Mouse (Mus musculus) midbrain, embryonic 15.5 days (tissue): ENCODE results near the gene Syngap1. TPM values are rescaled to one million over a fixed set of nuclear protein-coding genes. Genes with fewer than 3 reads are reported as not detected.

ENCODE experiments used
- ATAC-seq: fragments of 200-750 bp; cut with Nextera tagmentation; replicated peaks from 2 replicates; pipeline ENCODE4 v1.8.0; 2017; ENCODE audit warnings: moderate TSS enrichment
- H3K27ac ChIP-seq: fragments of 300-500 bp; sonication (generic); 2 replicates; pipeline ENCODE4 v1.5.1; 2015; ENCODE audit warnings: mild to moderate bottlenecking, inconsistent platforms
- H3K27me3 ChIP-seq: fragments of 300-500 bp; sonication (generic); replicated peaks from 2 replicates; pipeline ENCODE4 v1.6.1; 2015; ENCODE audit warnings: inconsistent platforms
- H3K36me3 ChIP-seq: fragments of 300-500 bp; sonication (generic); replicated peaks from 2 replicates; pipeline ENCODE4 v1.6.1; 2015; ENCODE audit warnings: inconsistent platforms
- H3K4me1 ChIP-seq: fragments of 300-500 bp; sonication (generic); 2 replicates; pipeline ENCODE4 v1.6.1; 2015; ENCODE audit warnings: inconsistent platforms
- H3K4me2 ChIP-seq: fragments of 300-500 bp; sonication (generic); 2 replicates; pipeline ENCODE4 v1.6.1; 2015; ENCODE audit warnings: inconsistent platforms, mild to moderate bottlenecking, moderate library complexity
- H3K4me3 ChIP-seq: fragments of 300-500 bp; sonication (generic); 2 replicates; pipeline ENCODE4 v1.5.1; 2015; ENCODE audit warnings: mild to moderate bottlenecking, inconsistent platforms
- H3K9ac ChIP-seq: fragments of 300-500 bp; sonication (generic); 2 replicates; pipeline ENCODE4 v1.6.1; 2015; ENCODE audit warnings: mild to moderate bottlenecking, inconsistent platforms
- H3K9me3 ChIP-seq: fragments of 300-500 bp; sonication (generic); 2 replicates; pipeline ENCODE4 v1.6.1; 2016; ENCODE audit warnings: inconsistent platforms
- WGBS: fragments of 180-500 bp; shearing (Covaris S2); methylation state at CpG from one replicate; pipeline ENCODE4 v1.1.7; 2015; ENCODE audit warnings: mixed read lengths; 5-methylcytosine and 5-hydroxymethylcytosine counted together
- polyA plus RNA-seq: library from polyadenylated mRNA; unstranded; fragments of >200 nt; fragmentation: Nextera tagmentation; extraction: Ambion mirVana; gene quantifications from 2 replicates; pipeline ENCODE4 v1.2.1, GENCODE M21; 2015

Gene Syngap1
- polyA plus RNA-seq, 1 experiment from 2014 or later: 7.3 TPM

DNA sequence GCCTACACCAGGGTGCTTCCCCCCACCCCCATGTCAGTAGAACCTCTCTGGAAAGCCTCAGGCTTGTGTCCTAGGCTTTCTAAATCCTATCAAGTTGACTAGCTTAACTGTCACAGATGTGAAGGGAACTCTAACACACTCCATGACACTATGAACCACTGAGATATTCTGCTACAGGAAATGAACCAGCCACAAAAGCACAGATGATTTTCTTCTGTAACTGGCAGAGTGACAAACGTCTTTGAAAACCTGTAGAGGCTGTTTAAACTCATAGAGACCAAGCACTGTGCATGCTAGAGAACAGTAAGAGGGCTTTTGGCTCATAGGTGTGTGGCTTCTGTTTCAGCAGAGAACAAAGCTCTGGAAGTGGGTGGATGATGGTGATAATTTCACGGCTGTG, 40.0 kb downstream of the Syngap1 start:
- H3K9ac ChIP-seq: no peak overlapping the region
- peaks cover 8% of the 10 kb centered on the region for H3K4me1 ChIP-seq
- no peak overlapping the region for H3K4me3 ChIP-seq
- H3K27me3 ChIP-seq: no peaks in the 10 kb centered on the region
- no peak for ATAC-seq
- peaks cover 12% of the 10 kb centered on the region; the same call in 1 of the 2 replicates for H3K36me3 ChIP-seq
- no peaks in the 10 kb centered on the region for H3K9me3 ChIP-seq
- no peak overlapping the region for H3K27ac ChIP-seq
- 80% methylated on average over 2 of the region's 2 CpGs for whole genome bisulfite sequencing
- H3K4me2 ChIP-seq: no peak overlapping the region

DNA sequence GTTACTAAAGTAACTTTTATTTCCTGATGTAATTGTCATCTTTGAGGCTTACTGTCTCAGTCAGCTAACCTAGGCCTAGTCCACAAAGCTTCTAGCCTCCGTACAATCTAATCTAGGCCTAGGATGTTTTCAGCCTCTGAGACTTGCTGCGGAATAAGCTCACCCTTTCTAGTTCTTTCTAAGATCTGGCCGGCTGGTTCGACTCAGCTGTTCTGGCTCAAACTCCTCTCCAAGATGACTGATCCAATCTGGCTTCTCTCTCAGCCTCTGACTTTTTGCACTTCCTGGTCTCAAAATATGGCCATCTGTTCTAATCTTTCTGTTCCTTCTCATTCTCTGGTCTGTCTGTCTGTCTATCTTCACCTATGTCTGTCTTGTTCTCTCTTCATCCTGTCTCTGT, 42.3 kb downstream of the Syngap1 start:
- Histone ChIP-seq H3K9me3 (no peaks in the 10 kb centered on the region), H3K4me1 (no peaks in the 10 kb centered on the region), H3K27ac (no peak overlapping the region), H3K4me2 (no peak overlapping the region), H3K4me3 (no peak overlapping the region), H3K9ac (no peak overlapping the region), H3K27me3 (no peaks in the 10 kb centered on the region), H3K36me3 (peaks cover 2% of the 10 kb centered on the region; the same call in 1 of the 2 replicates)
- no peak for ATAC-seq
- WGBS: 94% methylated on average over 4 of the region's 4 CpGs

DNA sequence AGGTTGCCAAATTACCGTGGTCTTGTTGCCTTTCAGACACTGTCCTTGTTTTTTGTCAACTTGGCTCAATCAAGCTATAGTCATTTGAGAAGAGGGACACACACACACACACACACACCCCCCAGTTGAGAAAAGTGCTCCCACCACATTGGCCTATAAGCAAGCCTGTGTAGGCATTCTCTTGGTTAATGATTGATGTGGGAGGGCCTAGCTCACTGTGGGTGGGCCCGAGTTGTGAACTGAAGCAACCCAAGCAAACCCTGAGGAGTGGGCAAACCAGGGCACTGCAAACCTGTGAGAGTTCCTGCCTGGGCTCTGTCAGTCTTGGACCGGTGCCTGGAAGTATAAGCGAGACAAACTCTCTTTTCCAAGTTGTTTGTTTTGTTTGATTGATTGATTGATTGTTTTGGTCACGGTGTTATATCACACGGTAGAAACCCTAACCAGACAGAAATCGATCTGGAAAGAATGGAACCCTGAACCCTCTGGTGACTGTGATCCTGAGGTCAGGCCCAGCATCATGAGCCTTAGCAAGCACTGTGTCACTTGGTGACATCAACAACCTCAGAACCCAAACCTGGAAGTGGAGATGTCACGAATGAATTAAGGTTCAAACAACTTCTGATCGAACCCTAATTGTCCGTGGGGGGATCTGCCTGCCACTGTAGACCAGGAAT, 44.6 kb downstream of the Syngap1 start:
- no peak overlapping the region for H3K27ac ChIP-seq
- H3K9me3 ChIP-seq: no peaks in the 10 kb centered on the region
- no peaks in the 10 kb centered on the region for H3K36me3 ChIP-seq
- no peak for ATAC-seq
- no peak overlapping the region for H3K4me3 ChIP-seq
- no peaks in the 10 kb centered on the region for H3K4me1 ChIP-seq
- H3K27me3 ChIP-seq: no peaks in the 10 kb centered on the region
- no peak overlapping the region for H3K4me2 ChIP-seq
- H3K9ac ChIP-seq: no peak overlapping the region
- 89% methylated on average over 10 of the region's 10 CpGs for WGBS

DNA sequence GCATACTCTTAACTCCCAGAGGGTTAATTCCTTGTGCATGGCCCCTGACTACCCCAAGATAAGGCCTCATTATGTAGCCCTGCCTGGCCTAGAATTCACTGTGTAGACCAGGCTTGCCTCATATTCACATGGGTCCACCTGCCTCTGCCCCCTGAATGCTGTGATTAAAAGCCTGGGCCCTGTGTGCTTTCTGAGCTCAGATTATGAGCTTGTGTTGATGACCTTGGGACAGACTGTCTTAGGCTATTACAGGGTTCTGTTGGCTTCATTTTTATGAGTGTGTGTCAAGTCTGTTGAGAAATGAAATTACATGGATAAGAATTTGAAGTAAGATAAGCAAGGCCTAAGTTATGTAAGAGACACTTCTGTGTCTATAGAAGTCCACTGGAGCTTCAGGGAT, 49.5 kb downstream of the Syngap1 start:
- no peak for ATAC-seq
- Histone ChIP-seq H3K27ac (no peak overlapping the region), H3K36me3 (no peaks in the 10 kb centered on the region)

DNA sequence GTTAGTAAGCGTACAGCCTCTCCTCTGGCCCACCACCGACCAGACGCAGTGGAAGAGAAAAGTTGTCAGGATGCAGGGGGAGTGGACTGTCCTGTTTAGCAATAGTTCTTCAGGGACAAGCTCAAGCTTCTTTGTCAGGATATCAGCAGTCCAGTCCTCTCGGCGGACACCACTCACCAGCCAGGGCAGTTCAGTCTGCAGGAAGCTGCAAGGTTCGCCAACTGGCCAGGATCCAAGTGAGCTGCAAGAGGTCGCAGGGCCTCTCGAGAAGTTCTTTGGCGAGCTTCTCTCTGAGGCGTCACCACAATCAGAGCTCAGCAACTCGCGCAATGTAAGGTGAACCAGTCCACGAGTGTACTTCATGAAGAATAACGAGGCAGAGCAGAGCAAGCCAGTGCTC, 53.4 kb downstream of the Syngap1 start:
- H3K9me3 ChIP-seq: no peaks in the 10 kb centered on the region
- no peak overlapping the region for H3K4me2 ChIP-seq
- no peak overlapping the region for H3K9ac ChIP-seq
- H3K27me3 ChIP-seq: no peaks in the 10 kb centered on the region
- WGBS: 83% methylated on average over 14 of the region's 14 CpGs
- H3K36me3 ChIP-seq: no peaks in the 10 kb centered on the region
- H3K27ac ChIP-seq: no peak overlapping the region
- H3K4me1 ChIP-seq: no peaks in the 10 kb centered on the region
- no peak overlapping the region for H3K4me3 ChIP-seq
- ATAC-seq: no peak

More for the DNA sequence above, 49.5 kb downstream of the Syngap1 start:
- Histone ChIP-seq H3K4me3 (no peak overlapping the region), H3K27me3 (no peaks in the 10 kb centered on the region), H3K9ac (no peak overlapping the region), H3K9me3 (no peaks in the 10 kb centered on the region), H3K4me1 (no peaks in the 10 kb centered on the region), H3K4me2 (no peak overlapping the region)

DNA sequence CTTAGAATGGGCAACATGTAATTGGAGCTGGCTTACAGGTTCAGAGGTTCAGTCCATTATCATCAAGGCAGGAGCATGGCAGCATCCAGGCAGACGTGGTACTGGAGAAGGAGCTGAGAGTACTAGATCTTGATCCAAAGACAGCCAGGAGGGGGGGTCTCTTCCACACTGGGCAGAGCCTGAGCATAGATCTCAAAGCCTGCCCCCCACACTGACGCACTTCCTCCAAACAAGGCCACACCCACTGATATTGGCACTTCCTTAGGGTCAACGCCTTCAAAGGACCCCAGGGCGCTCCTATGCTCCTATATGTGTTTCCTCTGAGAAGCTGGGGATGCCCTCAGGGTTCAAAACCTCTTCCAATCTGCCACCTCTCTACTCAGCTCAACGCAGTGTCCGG, 54.0 kb downstream of the Syngap1 start:
- Histone ChIP-seq H3K27ac (no peak overlapping the region), H3K4me2 (no peak overlapping the region), H3K4me1 (no peaks in the 10 kb centered on the region), H3K27me3 (no peaks in the 10 kb centered on the region), H3K9ac (no peak overlapping the region), H3K9me3 (no peaks in the 10 kb centered on the region), H3K4me3 (no peak overlapping the region), H3K36me3 (no peaks in the 10 kb centered on the region)
- no peak for ATAC-seq
- 84% methylated on average over 6 of the region's 6 CpGs for WGBS

DNA sequence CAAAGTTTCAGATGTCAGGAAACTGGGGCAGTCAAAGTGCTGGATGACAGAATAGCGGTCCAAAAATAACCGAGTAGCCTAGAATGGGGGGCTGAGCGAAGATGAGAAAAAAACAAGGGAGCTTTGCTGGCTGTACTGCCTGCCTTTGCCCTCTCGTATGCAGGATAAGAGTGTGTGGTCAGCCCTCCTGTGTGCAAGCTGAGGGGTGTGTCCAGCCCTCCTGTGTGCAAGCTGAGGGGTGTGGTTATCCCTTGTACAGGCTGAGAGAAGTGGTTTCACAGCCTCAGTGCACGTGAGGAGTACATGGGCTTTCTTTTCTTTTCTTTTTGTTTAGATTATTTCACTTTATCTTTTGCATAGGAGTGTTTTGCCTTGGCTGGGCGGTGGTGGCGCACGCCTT, 54.5 kb downstream of the Syngap1 start:
- H3K36me3 ChIP-seq: no peaks in the 10 kb centered on the region
- H3K4me3 ChIP-seq: no peak overlapping the region
- WGBS: 78% methylated on average over 8 of the region's 8 CpGs
- ATAC-seq: no peak
- no peak overlapping the region for H3K27ac ChIP-seq
- no peaks in the 10 kb centered on the region for H3K4me1 ChIP-seq
- H3K9ac ChIP-seq: no peak overlapping the region
- H3K27me3 ChIP-seq: no peaks in the 10 kb centered on the region
- H3K4me2 ChIP-seq: no peak overlapping the region
- H3K9me3 ChIP-seq: no peaks in the 10 kb centered on the region

DNA sequence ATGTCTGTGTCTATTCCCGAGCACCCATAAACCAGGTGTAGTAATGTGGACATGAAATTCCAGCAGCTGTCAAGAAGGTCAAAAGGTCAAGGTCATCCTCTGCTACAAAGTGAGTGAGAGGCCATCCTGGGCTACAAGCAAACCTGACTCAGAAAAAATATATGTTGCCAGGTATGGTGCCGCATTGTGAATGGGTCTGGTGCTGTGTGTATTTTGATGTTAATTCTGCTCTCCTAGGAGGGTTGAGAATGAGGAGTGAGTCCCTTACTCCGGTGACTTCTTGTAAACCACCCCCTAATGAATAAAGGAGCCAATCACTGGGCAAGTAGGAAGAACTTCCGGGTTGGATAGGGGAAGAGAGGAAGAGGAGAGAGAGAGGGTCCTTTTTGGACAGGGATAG, 56.6 kb downstream of the Syngap1 start:
- ATAC-seq: no peak
- 71% methylated on average over 4 of the region's 4 CpGs for WGBS
- Histone ChIP-seq H3K4me2 (no peak overlapping the region), H3K4me1 (no peaks in the 10 kb centered on the region), H3K4me3 (no peak overlapping the region), H3K9me3 (no peaks in the 10 kb centered on the region), H3K9ac (no peak overlapping the region), H3K27me3 (no peaks in the 10 kb centered on the region), H3K36me3 (no peaks in the 10 kb centered on the region), H3K27ac (no peak overlapping the region)

DNA sequence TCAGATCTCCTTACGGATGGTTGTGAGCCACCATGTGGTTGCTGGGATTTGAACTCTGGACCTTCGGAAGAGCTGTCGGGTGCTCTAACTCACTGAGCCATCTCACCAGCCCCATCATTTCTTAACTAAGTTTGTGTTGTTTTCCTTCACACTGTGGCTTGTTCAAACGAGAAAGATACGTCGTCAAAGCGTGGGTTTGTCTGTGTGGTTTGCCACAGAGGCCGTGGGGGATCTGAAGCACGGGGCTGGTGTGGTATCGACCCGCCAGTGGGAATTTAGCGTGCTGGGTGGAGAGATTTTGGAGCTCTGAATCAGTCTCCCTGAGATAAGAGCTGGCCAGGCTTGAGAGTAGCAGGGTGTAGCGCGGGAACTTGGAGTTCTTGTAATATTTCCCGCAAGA, 57.2 kb downstream of the Syngap1 start:
- WGBS: 92% methylated on average over 15 of the region's 15 CpGs
- H3K4me1 ChIP-seq: no peaks in the 10 kb centered on the region
- no peak overlapping the region for H3K4me3 ChIP-seq
- no peaks in the 10 kb centered on the region for H3K27me3 ChIP-seq
- no peaks in the 10 kb centered on the region for H3K36me3 ChIP-seq
- ATAC-seq: no peak
- H3K9ac ChIP-seq: no peak overlapping the region
- no peak overlapping the region for H3K27ac ChIP-seq
- H3K4me2 ChIP-seq: no peak overlapping the region
- no peaks in the 10 kb centered on the region for H3K9me3 ChIP-seq

DNA sequence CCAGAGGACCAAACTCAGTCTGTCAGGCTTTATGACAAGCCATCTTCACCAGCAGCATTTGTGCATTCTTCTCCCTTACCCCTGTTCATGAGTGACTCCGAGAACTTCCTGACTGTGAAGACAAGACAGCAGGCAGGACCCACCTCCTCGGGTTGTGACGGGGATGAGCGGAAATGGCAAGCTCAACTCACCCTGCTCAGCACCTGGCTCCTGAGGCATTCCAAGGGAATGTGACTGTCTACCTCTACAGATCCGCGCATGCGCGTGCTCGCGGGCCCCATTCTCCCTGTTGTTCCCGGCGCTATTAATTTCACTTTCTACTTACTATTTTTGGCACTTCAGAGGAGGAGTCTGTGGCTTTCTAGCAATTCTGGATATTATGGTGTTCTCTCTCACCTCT, 58.9 kb downstream of the Syngap1 start:
- Histone ChIP-seq H3K4me1 (no peaks in the 10 kb centered on the region), H3K9ac (no peak overlapping the region), H3K27ac (no peak overlapping the region), H3K36me3 (no peaks in the 10 kb centered on the region), H3K4me2 (no peak overlapping the region), H3K9me3 (no peaks in the 10 kb centered on the region), H3K27me3 (no peaks in the 10 kb centered on the region), H3K4me3 (no peak overlapping the region)
- 86% methylated on average over 12 of the region's 12 CpGs for WGBS
- ATAC-seq: no peak

DNA sequence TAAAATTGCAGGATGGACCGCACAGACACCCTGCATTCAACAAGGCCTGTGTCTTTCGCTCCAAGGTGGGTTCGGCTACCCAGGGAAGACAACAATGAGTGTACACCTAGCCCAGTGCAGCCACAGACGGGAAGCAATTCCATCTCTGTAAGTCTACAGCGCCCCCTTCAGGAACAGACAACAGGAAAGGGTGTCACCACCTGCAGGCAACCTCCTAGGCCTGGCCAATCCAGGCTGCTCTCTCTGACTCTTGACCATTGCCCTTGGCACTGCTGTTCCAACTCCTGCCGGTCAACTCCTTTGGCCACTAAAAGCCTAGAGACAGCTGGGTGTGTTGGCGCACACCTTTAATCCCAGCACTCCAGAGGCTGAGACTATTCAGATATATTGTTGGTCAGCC, 60.1 kb downstream of the Syngap1 start:
- no peaks in the 10 kb centered on the region for H3K27me3 ChIP-seq
- no peaks in the 10 kb centered on the region for H3K4me1 ChIP-seq
- H3K9ac ChIP-seq: no peak overlapping the region
- ATAC-seq: no peak
- WGBS: 76% methylated on average over 7 of the region's 7 CpGs
- H3K27ac ChIP-seq: no peak overlapping the region
- H3K36me3 ChIP-seq: no peaks in the 10 kb centered on the region
- H3K4me3 ChIP-seq: no peak overlapping the region
- H3K4me2 ChIP-seq: no peak overlapping the region
- H3K9me3 ChIP-seq: no peaks in the 10 kb centered on the region

DNA sequence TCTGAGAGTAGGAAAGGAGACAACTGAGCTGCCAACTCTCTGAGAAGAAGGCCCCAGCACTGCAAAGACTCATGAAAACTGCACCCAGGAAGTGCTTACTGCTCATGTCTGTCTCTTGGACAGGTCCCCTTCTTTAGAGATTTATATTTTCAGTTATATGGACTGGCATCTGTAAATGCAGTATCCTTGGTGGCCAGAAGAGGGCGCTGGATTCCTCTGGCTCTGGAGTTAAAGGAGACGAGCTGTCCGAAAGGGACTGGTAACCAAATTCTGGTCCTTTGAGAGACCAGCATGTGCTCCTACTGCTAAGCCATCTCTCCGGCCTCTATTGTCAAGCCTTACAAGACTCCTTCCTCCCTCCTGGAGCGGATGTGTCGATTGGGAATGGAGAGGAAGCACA, 60.8 kb downstream of the Syngap1 start:
- 44% methylated on average over 6 of the region's 6 CpGs for WGBS
- Histone ChIP-seq H3K27me3 (no peaks in the 10 kb centered on the region), H3K9me3 (no peaks in the 10 kb centered on the region), H3K36me3 (no peaks in the 10 kb centered on the region), H3K4me1 (no peaks in the 10 kb centered on the region), H3K9ac (no peak overlapping the region), H3K27ac (no peak overlapping the region), H3K4me2 (no peak overlapping the region), H3K4me3 (no peak overlapping the region)
- ATAC-seq: no peak

DNA sequence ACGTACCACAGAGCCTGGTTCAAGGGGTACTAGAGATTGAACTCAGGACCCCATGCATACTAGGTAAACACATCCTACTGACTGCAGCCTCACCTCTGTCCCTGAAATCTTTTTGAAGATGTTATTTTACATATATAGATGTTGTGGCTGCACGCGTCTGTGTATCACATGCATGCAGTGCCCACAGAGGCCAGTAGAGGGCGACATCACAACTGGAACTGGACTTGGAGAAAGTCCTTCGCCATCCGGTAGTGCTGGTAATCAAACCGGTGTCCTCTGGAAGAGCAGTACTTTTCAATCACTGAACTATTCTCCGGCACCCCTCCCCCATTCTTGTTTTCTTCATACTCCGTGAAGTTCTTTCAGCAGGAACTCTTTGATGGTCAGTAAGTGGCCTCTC, 63.4 kb downstream of the Syngap1 start:
- Histone ChIP-seq H3K9me3 (no peaks in the 10 kb centered on the region), H3K4me1 (no peaks in the 10 kb centered on the region), H3K4me2 (no peak overlapping the region), H3K27ac (no peak overlapping the region), H3K27me3 (no peaks in the 10 kb centered on the region), H3K9ac (no peak overlapping the region), H3K4me3 (no peak overlapping the region), H3K36me3 (no peaks in the 10 kb centered on the region)
- no peak for ATAC-seq
- 38% methylated on average over 9 of the region's 9 CpGs for WGBS
